Mouse (Mus musculus) retina, adult 2 months (tissue): Measurements from ENCODE around the gene Gimap4.

Experiments used
- DNase-seq: peaks from one replicate; pipeline ENCODE4 v3.0.0-alpha.2; 2012; ENCODE audit warnings: low read depth, low spot score

The Gimap4 gene

GRCm38 (mm10) chr6:48700251-48701075 lies 16.1 kb downstream of the Gimap4 start:
- no peak for DNase-seq

GRCm38 (mm10) chr6:48702146-48702545 lies 17.8 kb downstream of the Gimap4 start:
- DNase-seq, result no peak

GRCm38 (mm10) chr6:48702601-48703000 lies 18.3 kb downstream of the Gimap4 start:
- no peak for DNase-seq

GRCm38 (mm10) chr6:48704146-48704545 lies 19.8 kb downstream of the Gimap4 start:
- DNase-seq, result no peak

GRCm38 (mm10) chr6:48706130-48706529 lies 21.8 kb downstream of the Gimap4 start:
- no peak for DNase-seq

GRCm38 (mm10) chr6:48718455-48718854 lies 34.1 kb downstream of the Gimap4 start, which contains the start of the genes Gm28053 and Gimap7:
Gm28053 (plus strand) TSS chr6:48718607.
Gimap7 (plus strand) TSS chr6:48718621.
- DNase-seq, result no peak

GRCm38 (mm10) chr6:48720326-48720725 lies 36.0 kb downstream of the Gimap4 start:
- no peak for DNase-seq

GRCm38 (mm10) chr6:48723468-48723867 lies 39.1 kb downstream of the Gimap4 start:
- DNase-seq, result no peak

GRCm38 (mm10) chr6:48725476-48725875 lies 41.1 kb downstream of the Gimap4 start:
- DNase-seq, result no peak

GRCm38 (mm10) chr6:48727761-48728160 lies 43.4 kb downstream of the Gimap4 start:
- DNase-seq, result no peak

GRCm38 (mm10) chr6:48732864-48733304 lies 48.5 kb downstream of the Gimap4 start:
- no peak for DNase-seq

GRCm38 (mm10) chr6:48733660-48734059 lies 49.3 kb downstream of the Gimap4 start:
- DNase-seq, result no peak

- no peak for DNase-seq
Measured at GRCm38 (mm10) chr6:48737053-48737452, 52.7 kb downstream of the Gimap4 start.

GRCm38 (mm10) chr6:48737688-48738087 lies 53.3 kb downstream of the Gimap4 start:
- DNase-seq, result no peak

GRCm38 (mm10) chr6:48738961-48739779 lies 54.8 kb downstream of the Gimap4 start, which contains the start of gene Gimap1:
Gimap1 (plus strand) TSS chr6:48739054.
- no peak for DNase-seq

- DNase-seq, result no peak
Measured at GRCm38 (mm10) chr6:48739780-48740055, 55.4 kb downstream of the Gimap4 start.

GRCm38 (mm10) chr6:48740501-48741169 lies 56.3 kb downstream of the Gimap4 start:
- no peak for DNase-seq

- no peak for DNase-seq
Measured at GRCm38 (mm10) chr6:48741273-48741672, 56.9 kb downstream of the Gimap4 start.
